Mouse (Mus musculus): ENCODE results near the gene Gpat3.

DNA sequence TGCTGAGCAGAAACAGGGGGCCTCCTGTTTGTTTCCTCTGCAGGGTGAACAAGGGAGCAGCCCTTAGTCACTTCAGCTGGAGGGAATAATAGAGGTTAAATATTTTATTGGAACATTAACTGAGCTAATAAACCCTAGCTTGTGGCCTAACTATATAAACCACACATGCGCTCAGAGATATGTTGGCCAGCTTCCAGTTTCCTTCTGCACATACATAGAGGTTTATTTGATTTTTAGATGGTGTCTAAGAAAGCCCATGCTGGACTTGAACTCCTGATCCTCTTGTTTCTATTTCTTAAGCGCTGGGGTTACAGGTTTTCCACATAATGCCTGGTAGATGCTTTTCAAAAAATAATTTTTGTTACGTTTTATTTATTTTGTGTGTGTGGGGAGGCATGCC, 1.0 kb upstream of the Gpat3 start:
- TF ChIP-seq POLR2A (IDR thresholded peaks at IDR 0.05; ENCODE audit: low read depth, low read length): no peak
- no peak for TF ChIP-seq CTCF (IDR thresholded peaks at IDR 0.05; ENCODE audit: extremely low read depth, insufficient read length, insufficient replicate concordance, low read depth, low read length)
